Mouse (Mus musculus) olfactory bulb, adult 2 months (tissue): ENCODE measurements around the gene Inpp5a.

Experiments
- CTCF ChIP-seq: fragments of 200-500 bp; IDR thresholded peaks from 2 replicates; pipeline ENCODE4 v1.5.1; 2012; ENCODE audit warnings: low read depth, mild to moderate bottlenecking, low read length, moderate library complexity; ENCODE audit not compliant: insufficient read depth
- POLR2A ChIP-seq: fragments of 200-500 bp; IDR thresholded peaks from 2 replicates; pipeline ENCODE4 v1.6.1; 2012; ENCODE audit warnings: mild to moderate bottlenecking, low read depth, low read length, moderate library complexity; ENCODE audit not compliant: insufficient read depth

- TF ChIP-seq CTCF, result no peak
- no peak for TF ChIP-seq POLR2A
Observed at GRCm38 (mm10) chr7:139451711-139452110, 62.8 kb downstream of the Inpp5a start.
